Mouse (Mus musculus) bone marrow, adult 2 months (tissue): Measurements from ENCODE around the gene Mrpl45.

Source experiments
- CTCF ChIP-seq: fragments of 200-500 bp; IDR thresholded peaks from 2 replicates; pipeline ENCODE4 v1.5.1; 2011; ENCODE audit warnings: low read length, control low read depth; ENCODE audit not compliant: control insufficient read depth, insufficient read depth
- POLR2A ChIP-seq: fragments of 200-500 bp; IDR thresholded peaks from 2 replicates; pipeline ENCODE4 v1.6.1; 2011; ENCODE audit warnings: low read depth, mild to moderate bottlenecking, control low read depth, low read length, borderline replicate concordance; ENCODE audit not compliant: control insufficient read depth

DNA sequence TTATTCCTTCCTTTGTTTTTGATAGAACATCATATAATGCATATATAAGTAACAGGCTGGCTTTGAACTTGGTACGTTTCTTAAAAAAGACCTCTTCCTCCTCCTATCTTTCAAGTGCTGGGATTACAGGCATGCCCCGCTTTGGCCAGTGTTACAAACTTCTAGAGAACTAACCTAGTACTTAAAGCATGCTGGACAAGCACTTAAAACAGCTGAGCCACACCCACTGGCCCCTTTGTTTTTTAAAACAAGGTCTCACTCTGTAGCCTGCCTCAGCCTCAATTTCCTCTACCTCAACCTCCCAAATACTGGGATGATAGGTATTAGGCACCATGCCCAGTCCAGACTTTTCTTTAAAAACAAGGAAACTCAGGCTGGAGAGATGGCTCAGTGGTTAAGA is 39.1 kb downstream of the Mrpl45 start:
- no peak for TF ChIP-seq CTCF
- no peak for TF ChIP-seq POLR2A
